Mouse (Mus musculus): ENCODE measurements around the gene Tcf7. TPM values are rescaled to one million over a fixed set of nuclear protein-coding genes. Genes with fewer than 3 reads are reported as not detected.

Gene Tcf7
- polyA plus RNA-seq, 1 experiment from 2014 or later, result 9.5 TPM

GRCm38 (mm10) chr11:52292894-52293293, 10.1 kb upstream of the Tcf7 start:
- WGBS, result 74% methylated on average over 6 of the region's 6 CpGs
- no peak for ATAC-seq (replicated peaks; ENCODE audit: low FRiP score, low TSS enrichment, low read depth)
- Histone ChIP-seq H3K9me3 (ENCODE audit: control insufficient read depth, low read length) (no peaks in the 10 kb centered on the region), H3K4me3 (ENCODE audit: low read depth, low read length) (no peak overlapping the region), H3K27me3 (replicated peaks; ENCODE audit: control insufficient read depth, insufficient read depth, low read length) (no peaks in the 10 kb centered on the region), H3K4me2 (ENCODE audit: low read length) (no peak overlapping the region), H3K36me3 (ENCODE audit: control insufficient read depth, insufficient read depth, low read length) (no peaks in the 10 kb centered on the region), H3K9ac (ENCODE audit: low read length) (no peak overlapping the region), H3K27ac (ENCODE audit: low read depth) (no peak overlapping the region), H3K4me1 (replicated peaks; ENCODE audit: control insufficient read depth, insufficient read depth, low read length) (no peaks in the 10 kb centered on the region)
- DNase-seq (ENCODE audit: low spot score), result no peak

GRCm38 (mm10) chr11:52292346-52292745, 9.5 kb upstream of the Tcf7 start:
- WGBS, result 72% methylated on average over 7 of the region's 7 CpGs
- Histone ChIP-seq H3K36me3 (ENCODE audit: control insufficient read depth, insufficient read depth, low read length) (no peaks in the 10 kb centered on the region), H3K27ac (ENCODE audit: low read depth) (no peak overlapping the region), H3K9ac (ENCODE audit: low read length) (no peak overlapping the region), H3K27me3 (replicated peaks; ENCODE audit: control insufficient read depth, insufficient read depth, low read length) (no peaks in the 10 kb centered on the region), H3K4me2 (ENCODE audit: low read length) (no peak overlapping the region), H3K9me3 (ENCODE audit: control insufficient read depth, low read length) (no peaks in the 10 kb centered on the region), H3K4me1 (replicated peaks; ENCODE audit: control insufficient read depth, insufficient read depth, low read length) (no peaks in the 10 kb centered on the region), H3K4me3 (ENCODE audit: low read depth, low read length) (no peak overlapping the region)
- DNase-seq (ENCODE audit: low spot score) (no peak), ATAC-seq (replicated peaks; ENCODE audit: low FRiP score, low TSS enrichment, low read depth) (no peak)

- H3K27ac ChIP-seq (ENCODE audit: low read depth), result no peak overlapping the region
- ATAC-seq (replicated peaks; ENCODE audit: low FRiP score, low TSS enrichment, low read depth) (no peak), DNase-seq (ENCODE audit: low spot score) (no peak)
- 24% methylated on average over 4 of the region's 4 CpGs for WGBS
- no peak overlapping the region for H3K9ac ChIP-seq (ENCODE audit: low read length)
- peaks cover 12% of the 10 kb centered on the region for H3K4me1 ChIP-seq (replicated peaks; ENCODE audit: control insufficient read depth, insufficient read depth, low read length)
- no peaks in the 10 kb centered on the region for H3K36me3 ChIP-seq (ENCODE audit: control insufficient read depth, insufficient read depth, low read length)
- no peak overlapping the region for H3K4me3 ChIP-seq (ENCODE audit: low read depth, low read length)
- H3K9me3 ChIP-seq (ENCODE audit: control insufficient read depth, low read length), result no peaks in the 10 kb centered on the region
- 0 out of 2 replicates have a peak, but pooled peaks cover 17% of the 10 kb centered on the region for H3K27me3 ChIP-seq (replicated peaks; ENCODE audit: control insufficient read depth, insufficient read depth, low read length)
- no peak overlapping the region for H3K4me2 ChIP-seq (ENCODE audit: low read length)
Measured at GRCm38 (mm10) chr11:52286958-52287305, 4.1 kb upstream of the Tcf7 start.

- Histone ChIP-seq H3K9ac (ENCODE audit: low read length) (no peak overlapping the region), H3K36me3 (ENCODE audit: control insufficient read depth, insufficient read depth, low read length) (no peaks in the 10 kb centered on the region)
Measured at GRCm38 (mm10) chr11:52286301-52286957, 3.6 kb upstream of the Tcf7 start.

GRCm38 (mm10) chr11:52283596-52284571, 1.1 kb upstream of the Tcf7 start:
- Histone ChIP-seq H3K27ac (ENCODE audit: low read depth) (no peak overlapping the region), H3K4me3 (ENCODE audit: low read depth, low read length) (peak overlapping the region; percentile 66), H3K9ac (ENCODE audit: low read length) (no peak overlapping the region), H3K27me3 (replicated peaks; ENCODE audit: control insufficient read depth, insufficient read depth, low read length) (0 out of 2 replicates have a peak, but pooled peaks cover 17% of the 10 kb centered on the region), H3K4me2 (ENCODE audit: low read length) (peak overlapping the region; percentile 97), H3K4me1 (replicated peaks; ENCODE audit: control insufficient read depth, insufficient read depth, low read length) (peaks cover 14% of the 10 kb centered on the region), H3K36me3 (ENCODE audit: control insufficient read depth, insufficient read depth, low read length) (peaks cover 3% of the 10 kb centered on the region; the same call in 1 of the 2 replicates), H3K9me3 (ENCODE audit: control insufficient read depth, low read length) (no peaks in the 10 kb centered on the region)
- DNase-seq (ENCODE audit: low spot score), result peak; percentile 80
- WGBS, result 9% methylated on average over 44 of the region's 44 CpGs
- peak; percentile 32; the same call in 1 of the 2 replicates for ATAC-seq (replicated peaks; ENCODE audit: low FRiP score, low TSS enrichment, low read depth)

More at GRCm38 (mm10) chr11:52286301-52286957, 3.6 kb upstream of the Tcf7 start:
- Histone ChIP-seq H3K4me2 (ENCODE audit: low read length) (no peak overlapping the region), H3K27me3 (replicated peaks; ENCODE audit: control insufficient read depth, insufficient read depth, low read length) (0 out of 2 replicates have a peak, but pooled peaks cover 17% of the 10 kb centered on the region), H3K27ac (ENCODE audit: low read depth) (no peak overlapping the region), H3K4me3 (ENCODE audit: low read depth, low read length) (no peak overlapping the region), H3K9me3 (ENCODE audit: control insufficient read depth, low read length) (no peaks in the 10 kb centered on the region), H3K4me1 (replicated peaks; ENCODE audit: control insufficient read depth, insufficient read depth, low read length) (peaks cover 13% of the 10 kb centered on the region)
- DNase-seq (ENCODE audit: low spot score) (no peak), ATAC-seq (replicated peaks; ENCODE audit: low FRiP score, low TSS enrichment, low read depth) (no peak)
- WGBS, result 43% methylated on average over 16 of the region's 16 CpGs

- H3K9ac ChIP-seq (ENCODE audit: low read length), result peak overlapping the region; percentile 51
- peak overlapping the region; percentile 97 for H3K4me2 ChIP-seq (ENCODE audit: low read length)
- H3K4me3 ChIP-seq (ENCODE audit: low read depth, low read length), result peak overlapping the region; percentile 66
- DNase-seq (ENCODE audit: low spot score) (no peak), ATAC-seq (replicated peaks; ENCODE audit: low FRiP score, low TSS enrichment, low read depth) (peak; percentile 10; the same call in 1 of the 2 replicates)
- H3K9me3 ChIP-seq (ENCODE audit: control insufficient read depth, low read length), result no peaks in the 10 kb centered on the region
- 3% methylated on average over 19 of the region's 19 CpGs for WGBS
- peaks cover 14% of the 10 kb centered on the region for H3K4me1 ChIP-seq (replicated peaks; ENCODE audit: control insufficient read depth, insufficient read depth, low read length)
- peaks cover 3% of the 10 kb centered on the region; the same call in 1 of the 2 replicates for H3K36me3 ChIP-seq (ENCODE audit: control insufficient read depth, insufficient read depth, low read length)
- H3K27ac ChIP-seq (ENCODE audit: low read depth), result no peak overlapping the region
- H3K27me3 ChIP-seq (replicated peaks; ENCODE audit: control insufficient read depth, insufficient read depth, low read length), result 0 out of 2 replicates have a peak, but pooled peaks cover 17% of the 10 kb centered on the region
Measured at GRCm38 (mm10) chr11:52282420-52282773, 417 bp downstream of the Tcf7 start.

GRCm38 (mm10) chr11:52281568-52282328, 1.1 kb downstream of the Tcf7 start:
- no peak for DNase-seq (ENCODE audit: low spot score)
- Histone ChIP-seq H3K27ac (ENCODE audit: low read depth) (no peak overlapping the region), H3K27me3 (replicated peaks; ENCODE audit: control insufficient read depth, insufficient read depth, low read length) (0 out of 2 replicates have a peak, but pooled peaks cover 17% of the 10 kb centered on the region), H3K36me3 (ENCODE audit: control insufficient read depth, insufficient read depth, low read length) (peaks cover 3% of the 10 kb centered on the region; the same call in 1 of the 2 replicates), H3K4me1 (replicated peaks; ENCODE audit: control insufficient read depth, insufficient read depth, low read length) (peaks cover 14% of the 10 kb centered on the region), H3K4me3 (ENCODE audit: low read depth, low read length) (peak overlapping the region; percentile 66; the same call in 1 of the 2 replicates), H3K9me3 (ENCODE audit: control insufficient read depth, low read length) (no peaks in the 10 kb centered on the region), H3K4me2 (ENCODE audit: low read length) (peak overlapping the region; percentile 97), H3K9ac (ENCODE audit: low read length) (no peak overlapping the region)
- WGBS, result 73% methylated on average over 19 of the region's 19 CpGs
- no peak for ATAC-seq (replicated peaks; ENCODE audit: low FRiP score, low TSS enrichment, low read depth)

Measured in intestine, embryonic 14.5 days (tissue).